Mouse (Mus musculus): ENCODE measurements at regions not wholly inside any gene's neighbourhood (a gene's known extent, or its start where the extent isn't known, plus 50 kb on each side); places are given as distances from the start of the nearest gene placed in this dataset.

GRCm38 (mm10) chr1:83748061-83748460 lies 340.1 kb upstream of the Sphkap start:
- TF ChIP-seq CTCF (IDR thresholded peaks at IDR 0.05; ENCODE audit: low read depth): no peak
- no peak for TF ChIP-seq EP300 (optimal IDR thresholded peaks at IDR 0.05)

Measured in stomach, postnatal 0 days (tissue).